Mouse (Mus musculus) lung, postnatal 36 days (tissue): ENCODE data around the gene Kcnma1.

ENCODE experiments used
- DNase-seq: peaks from one replicate; pipeline ENCODE4 v3.0.0; 2022; ENCODE audit warnings: mixed read lengths

Kcnma1 gene

DNA sequence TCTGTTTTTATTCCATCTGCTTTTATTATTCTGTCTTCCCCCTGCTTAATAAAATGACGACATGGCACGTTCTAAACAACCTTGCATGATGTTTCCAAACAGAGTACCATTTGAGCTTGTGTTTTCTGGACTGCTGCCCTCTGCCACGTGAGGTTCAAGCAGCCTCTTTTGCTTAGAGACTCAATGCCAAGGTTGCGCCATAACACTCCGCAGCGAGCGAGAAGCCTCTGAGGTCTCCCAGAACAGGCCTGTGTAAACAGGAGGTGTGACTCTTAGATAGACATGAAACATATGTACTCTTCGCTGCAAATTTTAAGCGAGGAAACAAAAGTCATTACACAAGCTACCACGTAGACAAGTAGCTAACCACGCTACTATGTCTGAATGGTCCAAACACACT is 55.2 kb downstream of the Kcnma1 start:
- peak; percentile 90 for DNase-seq

DNA sequence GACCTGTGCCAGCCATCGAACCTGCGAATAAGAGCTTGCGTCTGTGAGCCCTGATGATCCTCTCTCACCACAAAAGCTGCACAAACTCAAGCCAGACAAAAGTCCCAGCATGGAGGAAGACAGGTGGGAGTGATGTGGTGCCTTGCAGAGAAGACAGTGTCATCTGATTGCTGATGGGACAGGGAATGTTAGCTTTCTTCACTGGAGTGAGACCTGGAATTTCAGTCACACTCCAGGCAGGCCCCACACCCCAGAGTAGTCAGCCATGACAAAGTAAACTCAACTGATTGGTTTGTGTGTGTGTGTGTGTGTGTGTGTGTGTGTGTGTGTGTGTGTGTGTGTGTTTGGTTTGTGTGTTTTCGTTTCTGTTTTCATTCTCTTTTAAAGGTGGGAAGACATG is 57.0 kb downstream of the Kcnma1 start:
- no peak for DNase-seq

DNA sequence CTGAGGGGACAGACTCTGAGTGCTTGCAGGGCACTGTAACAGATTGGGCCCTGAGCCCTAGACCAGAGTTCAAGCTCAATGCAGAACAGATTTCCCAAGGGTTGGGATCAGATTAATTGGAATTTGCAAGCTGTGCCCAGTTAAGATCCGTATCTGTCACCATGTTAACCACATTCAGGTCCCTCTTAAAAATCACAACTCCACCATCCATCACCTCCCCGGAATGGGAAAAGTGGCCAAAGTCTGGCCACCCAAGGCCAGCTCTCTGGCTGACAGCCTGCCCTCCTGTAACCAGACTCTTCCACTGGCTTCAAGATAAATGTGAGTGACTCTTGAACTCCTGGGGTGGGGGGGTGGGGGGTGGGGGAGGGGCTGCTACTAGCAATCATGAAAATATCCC is 70.4 kb downstream of the Kcnma1 start:
- no peak for DNase-seq

DNA sequence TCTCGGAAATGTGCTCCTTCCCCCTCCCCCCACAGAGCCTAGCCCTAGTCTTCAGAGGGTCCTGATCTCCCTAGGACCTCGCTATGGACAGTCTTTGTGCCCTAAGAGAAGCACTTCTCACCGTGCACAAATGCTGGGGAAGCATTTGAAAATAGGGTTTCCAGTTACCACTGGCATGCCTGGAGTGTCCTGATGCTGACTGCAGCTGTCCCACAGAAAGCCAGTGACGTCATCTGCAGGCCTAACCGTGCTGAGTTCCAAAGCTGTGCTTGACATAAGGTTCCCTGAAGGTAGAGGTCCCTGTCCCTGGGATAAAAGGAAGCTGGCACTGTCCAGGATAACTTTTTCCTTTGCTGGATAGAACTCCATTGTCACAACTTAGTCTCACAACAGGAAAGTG is 71.1 kb downstream of the Kcnma1 start:
- DNase-seq: no peak

DNA sequence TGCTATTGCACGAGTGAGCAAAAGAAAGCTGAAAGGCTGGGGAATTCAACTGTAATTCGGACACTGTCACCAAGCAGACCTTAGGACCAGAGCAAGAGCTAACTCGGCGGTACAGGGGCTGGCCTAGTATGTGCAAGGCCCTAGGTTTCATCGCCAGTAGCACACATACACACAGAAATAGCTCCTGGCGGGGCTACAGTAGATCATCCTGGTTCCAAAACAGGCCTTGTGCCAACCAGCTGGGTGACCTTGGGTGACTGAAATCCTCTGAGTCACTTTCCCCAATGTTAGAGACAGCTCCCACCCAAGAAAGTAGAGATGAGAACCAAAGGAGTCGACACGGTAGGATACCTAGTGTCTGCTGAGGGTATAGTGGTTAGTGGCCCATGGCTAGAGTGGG is 72.2 kb downstream of the Kcnma1 start:
- no peak for DNase-seq

DNA sequence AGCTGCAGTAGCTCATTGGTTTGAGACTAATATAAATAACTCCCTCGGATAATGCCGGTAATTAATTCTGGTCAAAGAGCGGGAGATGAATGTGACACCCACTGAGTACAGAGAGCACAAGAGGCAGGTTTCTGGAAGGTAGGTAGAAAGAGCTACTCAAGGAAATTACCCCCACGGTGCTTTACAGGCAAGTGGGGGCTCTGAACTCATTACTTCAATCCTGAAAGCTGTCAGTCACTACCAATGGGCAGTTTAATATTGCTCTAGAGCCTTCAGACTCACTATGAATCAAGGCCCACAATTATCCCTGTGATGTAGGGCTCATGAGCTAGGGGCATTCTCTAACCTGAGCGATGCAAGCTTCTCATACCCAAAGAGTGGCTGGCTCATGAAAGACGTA is 79.3 kb downstream of the Kcnma1 start:
- DNase-seq: no peak

DNA sequence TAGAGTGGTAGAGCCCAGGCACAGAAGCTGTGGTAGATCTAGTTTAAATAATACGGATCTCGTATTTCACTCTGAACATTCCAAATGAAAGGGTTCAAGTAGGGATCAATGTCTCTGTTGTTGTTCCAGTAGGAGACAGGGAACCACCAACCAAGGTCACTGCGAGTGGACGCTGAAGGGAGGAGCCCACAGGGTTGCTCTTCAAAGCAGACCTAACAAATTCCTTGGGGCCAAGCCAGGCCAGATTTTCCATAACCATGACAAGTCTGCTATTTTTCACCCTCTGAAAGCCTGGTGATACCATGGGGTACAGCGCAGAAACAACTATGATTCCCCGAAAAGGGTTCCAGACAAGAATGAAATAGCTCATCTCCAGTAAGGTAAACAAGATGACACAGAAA is 82.6 kb downstream of the Kcnma1 start:
- DNase-seq: no peak

DNA sequence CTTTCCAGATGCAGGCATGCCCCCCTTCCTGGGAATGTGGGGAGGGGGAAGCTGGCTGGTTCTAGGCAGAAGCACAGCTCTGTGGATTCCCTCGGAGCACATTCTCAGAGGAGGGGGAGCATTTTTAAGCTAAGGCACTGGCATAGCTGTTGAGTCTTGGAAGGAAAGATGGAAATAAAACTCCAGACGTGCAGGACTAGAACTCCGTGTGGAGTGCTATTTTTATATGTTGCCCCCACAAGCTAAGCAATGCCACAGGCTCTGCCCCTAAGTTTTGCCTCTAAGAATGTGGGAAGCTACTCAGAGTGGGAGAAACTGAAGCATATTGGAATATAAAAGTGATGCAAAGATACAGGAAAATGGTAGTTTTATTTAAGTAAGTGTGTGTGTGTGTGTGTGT is 85.1 kb downstream of the Kcnma1 start:
- no peak for DNase-seq

DNA sequence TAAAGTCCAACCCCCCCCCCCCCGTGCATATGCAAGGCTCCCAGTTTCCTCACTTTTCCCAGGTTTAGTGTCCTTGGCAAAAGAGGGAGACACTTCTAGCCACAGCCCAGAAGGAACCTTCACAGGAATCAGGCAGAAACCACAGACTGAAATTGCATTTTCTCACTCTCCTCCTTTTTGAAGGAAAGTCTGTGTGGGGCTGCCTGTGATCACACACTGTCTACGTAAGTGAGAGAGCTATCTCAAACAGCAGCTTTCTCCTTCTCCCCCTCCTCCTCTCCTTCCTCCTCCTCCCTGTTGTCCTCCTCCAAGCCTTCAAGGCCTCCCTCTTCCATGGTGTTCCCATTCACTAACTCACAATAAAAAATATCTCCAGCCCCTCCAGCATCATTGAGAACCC is 90.9 kb downstream of the Kcnma1 start:
- no peak for DNase-seq

DNA sequence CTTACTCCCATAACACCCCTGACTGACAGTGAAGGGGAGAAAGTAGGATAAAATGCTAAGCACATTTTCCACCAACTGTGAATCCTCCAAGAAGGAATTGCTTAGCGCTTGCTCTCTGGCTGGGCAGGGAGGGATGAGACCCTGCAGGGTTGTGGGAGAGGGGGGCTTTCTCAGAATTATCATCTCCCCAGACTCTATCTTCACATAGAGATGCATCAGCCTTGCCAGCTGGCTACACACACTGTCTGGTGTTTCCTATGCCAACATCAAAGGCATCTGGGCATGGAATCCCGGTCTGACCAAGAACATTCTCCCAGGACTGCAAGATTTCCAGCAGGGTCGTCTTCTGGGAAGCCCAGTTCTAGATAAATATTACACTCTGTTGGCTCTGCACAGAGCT is 91.5 kb downstream of the Kcnma1 start:
- DNase-seq: no peak

DNA sequence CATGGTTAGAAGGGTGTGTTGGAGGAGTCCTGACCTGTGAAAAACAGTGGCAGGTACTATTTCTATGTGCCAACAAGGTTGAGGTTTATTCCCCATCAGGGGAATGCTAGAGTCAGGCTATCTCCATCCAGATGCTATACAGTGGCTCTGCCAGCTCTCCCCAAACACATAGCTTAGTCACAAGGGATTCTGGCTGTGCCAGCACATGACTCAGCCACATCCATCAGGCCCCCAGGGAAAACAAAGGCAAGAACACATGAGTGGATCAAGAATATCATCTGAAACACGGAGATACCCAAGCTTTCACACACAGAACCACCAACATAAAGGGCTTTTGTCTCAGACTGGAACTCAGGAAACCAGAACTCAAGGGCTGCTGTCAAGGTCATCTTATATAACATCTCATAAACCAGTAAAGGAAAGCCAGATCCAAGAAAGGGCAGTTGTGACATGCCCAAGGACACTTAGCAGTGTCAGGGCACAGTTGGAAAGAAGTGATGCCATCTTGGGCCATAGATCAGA is 103.1 kb downstream of the Kcnma1 start:
- DNase-seq: no peak

DNA sequence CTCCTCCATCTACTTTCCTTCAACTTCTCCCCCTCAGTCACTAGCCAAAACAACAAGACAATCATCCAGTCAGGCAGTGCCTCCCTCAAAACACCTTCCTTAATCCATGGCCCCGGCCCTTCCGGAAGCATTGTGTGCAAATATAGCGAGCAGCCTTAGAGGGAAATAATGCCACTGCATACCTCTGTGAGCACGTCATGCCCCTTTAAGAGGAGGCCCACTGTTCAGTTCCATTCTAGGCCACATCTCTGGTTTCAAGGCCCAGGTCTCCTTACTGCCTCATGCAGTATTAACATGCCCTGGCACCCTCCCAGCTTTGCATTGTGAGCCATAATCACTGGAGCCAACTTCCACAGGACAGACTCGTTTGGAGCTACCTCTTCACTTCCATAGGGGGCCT is 105.7 kb downstream of the Kcnma1 start:
- no peak for DNase-seq

DNA sequence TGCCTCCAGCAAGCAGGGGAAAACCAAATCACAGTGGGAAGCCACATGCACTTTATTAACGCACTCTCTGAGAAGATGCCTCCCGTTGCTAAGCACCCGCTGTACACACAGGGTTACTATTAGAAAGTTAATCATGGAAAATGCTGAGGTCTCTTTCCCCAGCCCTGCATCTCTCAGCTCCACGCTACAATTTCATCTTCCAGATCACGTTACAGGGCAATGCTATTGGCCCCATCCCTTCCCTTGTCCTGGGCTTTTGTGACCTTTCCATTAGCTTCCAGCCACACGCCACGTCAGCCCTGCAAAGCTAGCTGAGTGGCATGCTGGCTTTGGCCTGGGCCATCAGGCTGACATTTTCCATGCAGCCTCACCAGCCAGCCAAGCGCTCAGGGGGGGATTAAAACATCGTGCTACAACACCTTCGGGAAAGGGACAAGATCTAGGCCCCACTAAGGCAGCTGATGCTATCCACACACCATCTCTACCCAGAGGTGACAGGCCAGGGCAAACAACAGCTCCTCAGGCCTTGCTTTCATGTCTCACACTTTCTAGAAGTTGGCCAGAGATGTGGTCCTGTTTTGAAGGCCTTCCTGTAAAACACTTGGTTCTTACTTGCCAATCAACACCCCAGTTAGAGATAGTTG is 111.5 kb downstream of the Kcnma1 start:
- no peak for DNase-seq

DNA sequence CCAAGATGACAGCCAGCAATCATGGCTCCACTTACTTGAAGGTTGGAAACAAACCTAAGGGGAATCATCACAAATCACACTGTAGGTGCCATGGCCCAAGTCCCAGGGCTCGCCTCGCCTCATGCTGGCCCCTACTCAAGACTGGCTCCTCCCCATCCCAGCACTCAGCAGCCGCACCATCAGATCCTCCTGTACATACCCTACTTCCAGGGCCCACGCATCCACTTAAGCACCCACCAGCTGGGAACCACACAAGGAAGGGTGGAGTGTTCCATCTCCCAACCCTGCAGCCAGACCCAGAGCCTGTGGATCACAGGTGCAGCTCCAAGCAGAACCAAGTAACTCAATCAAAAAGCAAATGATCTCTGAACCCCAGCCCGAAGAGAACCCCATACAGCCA is 114.8 kb downstream of the Kcnma1 start:
- DNase-seq: no peak

DNA sequence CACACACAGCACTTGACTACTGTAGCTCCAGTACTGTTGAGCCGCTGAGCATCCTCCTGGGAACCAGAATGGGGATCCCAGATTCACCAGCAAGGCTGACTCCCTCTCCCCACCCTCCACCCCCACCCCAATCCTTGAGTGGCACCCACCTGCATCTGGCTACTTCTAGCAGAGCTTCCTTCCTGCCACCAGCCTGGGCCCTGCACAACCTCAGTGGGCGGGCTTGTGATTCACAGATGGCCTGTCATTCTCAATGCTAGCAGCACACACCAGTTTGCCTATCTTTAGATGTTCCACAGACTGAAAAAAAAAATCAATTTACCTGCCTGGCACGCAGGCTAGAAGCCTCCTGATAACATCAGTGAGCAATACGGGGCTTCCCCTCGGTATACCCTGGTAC is 116.5 kb downstream of the Kcnma1 start:
- DNase-seq: no peak

DNA sequence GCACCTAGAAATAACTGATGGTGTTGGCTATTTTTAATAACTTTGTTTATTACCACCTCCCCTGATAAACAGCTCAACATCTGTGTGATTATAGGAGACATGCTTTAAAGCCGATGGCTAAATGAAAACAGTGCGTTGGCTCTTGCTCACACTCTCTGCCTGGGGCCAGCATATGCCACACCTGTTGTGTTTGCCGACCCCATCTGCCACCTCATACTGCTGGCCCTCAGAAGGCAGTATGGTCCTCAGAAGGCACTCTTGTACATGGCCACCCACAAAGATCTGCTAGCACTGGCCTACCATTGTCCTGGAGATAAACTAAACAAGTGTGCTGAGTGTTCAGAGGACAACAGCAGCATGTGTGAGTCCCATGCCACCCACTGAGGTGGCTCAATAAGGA is 118.3 kb downstream of the Kcnma1 start:
- no peak for DNase-seq

DNA sequence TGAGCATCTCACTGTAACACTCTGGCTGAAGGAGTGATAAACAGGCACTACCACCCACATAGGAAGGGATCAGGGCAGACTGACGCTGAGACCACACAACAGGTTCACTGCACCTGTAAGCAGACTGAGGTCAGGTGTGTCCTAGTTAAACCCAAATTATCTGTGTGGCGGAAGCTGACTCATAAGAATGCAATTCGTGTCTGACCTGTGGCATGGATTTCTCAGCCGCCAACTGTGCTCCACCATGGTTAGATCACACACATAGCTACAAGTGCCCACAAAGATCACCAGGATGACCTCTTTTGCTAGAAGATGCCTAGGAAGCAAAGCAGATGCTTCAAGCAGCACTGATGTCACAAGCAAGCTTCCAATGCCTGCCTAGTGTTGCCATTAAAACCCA is 128.2 kb downstream of the Kcnma1 start:
- no peak for DNase-seq

DNA sequence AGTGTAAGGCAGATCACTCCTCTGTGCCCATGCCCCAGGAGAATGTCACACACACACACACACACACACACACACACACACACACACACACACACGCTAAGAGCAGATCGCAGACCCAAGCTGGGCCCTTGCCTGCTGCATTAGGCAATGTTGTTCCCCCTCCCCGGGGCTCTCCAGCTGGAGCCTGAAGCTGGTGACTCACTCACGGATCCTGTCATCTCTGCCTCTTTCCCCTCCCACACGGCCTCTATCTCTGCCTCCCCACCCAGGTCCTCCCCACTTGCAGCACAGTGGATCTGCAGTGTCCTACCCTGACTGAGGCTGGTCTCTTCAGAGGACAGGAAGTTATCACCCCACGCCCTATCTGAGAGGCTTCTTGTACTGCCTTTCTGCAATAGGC is 128.8 kb downstream of the Kcnma1 start:
- DNase-seq: peak; percentile 23

DNA sequence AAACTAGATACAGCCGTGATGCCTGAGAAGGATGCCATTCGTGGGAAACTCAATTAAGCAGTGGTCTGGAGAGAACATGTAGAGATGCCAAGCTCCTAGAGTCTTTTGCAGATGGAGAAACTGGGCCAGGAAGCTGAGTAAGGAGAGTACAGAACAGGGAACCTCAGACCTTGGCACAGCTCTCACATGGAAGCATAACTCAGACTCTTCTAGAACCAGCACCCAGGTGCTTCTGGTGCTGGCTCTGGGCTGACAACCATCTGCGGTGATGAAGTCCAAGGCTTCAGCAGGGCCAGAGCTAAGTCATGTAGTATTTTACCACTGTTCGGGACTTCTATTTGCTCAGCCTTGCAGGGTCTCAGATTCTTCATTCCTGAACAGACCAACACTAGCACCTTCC is 129.2 kb downstream of the Kcnma1 start:
- DNase-seq: no peak

DNA sequence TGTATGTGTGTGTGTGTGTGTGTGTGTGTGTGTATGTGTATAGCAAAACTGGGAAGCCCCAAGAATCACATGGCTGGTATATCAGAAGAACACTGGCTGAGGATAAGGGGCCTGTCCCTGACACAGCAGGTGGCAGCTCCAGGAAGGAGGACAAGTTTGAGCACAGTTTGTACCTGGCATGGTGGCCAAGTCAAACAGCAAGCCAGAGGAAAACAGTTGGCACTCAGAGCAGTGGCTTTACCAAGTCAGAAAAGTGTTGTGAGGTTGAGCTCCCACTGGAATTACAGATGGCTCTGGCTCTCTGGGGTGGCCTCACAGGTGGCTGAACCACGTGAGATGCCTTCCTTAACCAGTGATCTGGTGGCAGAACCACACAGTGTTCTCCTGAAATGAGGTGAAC is 132.3 kb downstream of the Kcnma1 start:
- DNase-seq: no peak

DNA sequence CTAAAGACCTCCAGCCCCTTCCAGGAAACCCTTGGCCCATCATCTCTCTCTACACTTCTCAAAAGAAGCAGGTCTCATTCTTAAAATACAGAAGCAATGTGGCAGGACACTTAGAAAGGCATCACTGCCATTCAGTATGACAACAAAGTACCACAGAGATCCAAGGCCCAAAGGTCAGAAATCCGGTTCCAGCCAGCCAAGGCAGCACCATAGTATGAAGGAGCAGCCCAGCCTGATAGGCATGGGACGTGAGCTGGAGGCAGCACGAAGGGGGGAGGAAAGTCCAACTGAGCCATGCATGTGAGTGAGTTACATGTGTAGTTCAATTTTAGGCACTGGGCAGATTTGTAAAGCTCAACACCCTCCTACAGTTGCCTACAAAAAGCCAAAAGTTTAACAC is 135.0 kb downstream of the Kcnma1 start:
- DNase-seq: no peak

DNA sequence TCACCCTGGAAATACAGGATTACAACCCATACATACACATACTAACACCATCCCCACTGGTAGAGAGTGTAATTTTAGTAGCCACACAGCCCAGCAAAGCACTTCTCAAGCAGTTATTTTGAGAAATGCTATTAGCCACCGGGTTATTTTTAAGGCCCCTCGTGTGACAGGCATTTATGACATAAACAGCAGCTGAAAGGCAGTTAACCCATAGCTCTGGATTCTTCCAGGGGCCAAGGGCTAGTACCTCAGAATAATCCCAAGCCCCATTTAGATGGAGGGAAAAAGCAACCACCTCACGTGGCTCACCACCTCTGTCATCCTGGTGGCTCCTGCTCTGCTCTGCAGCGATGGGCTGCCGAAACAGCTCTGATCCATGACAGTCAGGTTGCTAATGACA is 136.7 kb downstream of the Kcnma1 start:
- no peak for DNase-seq

DNA sequence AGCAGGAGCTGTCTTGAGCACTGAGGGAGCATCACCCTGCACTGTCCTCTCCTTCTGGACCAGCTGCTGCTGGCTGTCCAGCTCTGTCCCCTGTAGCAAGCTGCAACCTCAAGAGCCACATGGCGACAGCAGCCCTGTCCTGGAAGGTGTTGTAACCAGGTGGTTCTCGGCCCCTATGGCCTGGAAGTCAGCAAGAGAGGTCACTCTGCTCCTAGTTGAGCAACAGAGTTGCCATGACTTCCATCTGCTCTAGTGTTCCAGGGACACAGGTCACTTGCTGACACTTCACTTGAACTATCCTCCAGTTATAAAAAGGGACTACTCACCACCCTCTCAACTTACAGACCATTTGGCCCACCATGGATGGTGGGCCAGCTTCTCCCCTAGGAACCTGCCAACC is 139.7 kb downstream of the Kcnma1 start:
- DNase-seq: no peak

DNA sequence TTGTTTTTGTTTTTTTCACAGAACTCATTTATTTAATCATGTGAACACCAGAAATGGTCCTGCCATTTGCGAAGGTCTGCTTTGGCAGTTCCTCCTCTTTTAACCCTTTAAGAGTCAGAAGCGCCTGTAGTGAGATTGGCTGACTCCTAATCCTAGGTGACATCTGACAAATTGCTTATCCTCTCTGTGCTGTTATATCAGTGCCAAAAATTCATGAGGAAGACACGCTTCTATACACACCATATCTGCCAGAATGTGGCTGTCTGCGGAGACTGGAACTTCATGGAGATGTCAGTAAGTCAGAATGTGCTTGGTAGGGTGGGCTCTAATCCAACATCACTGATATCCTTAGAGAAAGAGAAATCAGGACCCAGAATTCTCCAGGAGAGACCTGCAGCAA is 157.3 kb downstream of the Kcnma1 start:
- DNase-seq: no peak

DNA sequence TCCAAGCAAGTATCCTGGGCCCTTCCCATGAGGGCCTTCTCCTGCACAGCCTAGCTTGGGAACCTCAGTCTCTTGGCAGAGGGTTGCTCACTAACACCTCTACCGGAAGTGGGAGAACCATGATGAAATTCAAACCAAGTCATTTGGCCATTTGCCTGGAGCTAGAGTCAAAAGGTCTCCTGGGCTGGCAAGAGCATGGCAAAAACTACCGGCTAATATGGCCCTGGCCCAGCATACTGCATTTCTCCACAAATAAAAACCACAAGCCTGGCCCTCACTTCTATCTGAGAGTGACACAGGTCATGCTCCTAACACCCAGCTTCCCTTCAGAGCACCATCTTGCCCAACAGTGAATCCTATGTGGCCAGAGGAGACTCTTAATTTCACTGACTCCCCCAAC is 159.3 kb downstream of the Kcnma1 start:
- peak; percentile 58 for DNase-seq
